Mouse (Mus musculus): Measurements from ENCODE around the gene Top3b.
"Not testable (repeated sequence)": the region's sequence is repeated elsewhere in the genome, so short reads cannot be mapped to it uniquely, and the experiment has no call there.

Top3b gene

DNA sequence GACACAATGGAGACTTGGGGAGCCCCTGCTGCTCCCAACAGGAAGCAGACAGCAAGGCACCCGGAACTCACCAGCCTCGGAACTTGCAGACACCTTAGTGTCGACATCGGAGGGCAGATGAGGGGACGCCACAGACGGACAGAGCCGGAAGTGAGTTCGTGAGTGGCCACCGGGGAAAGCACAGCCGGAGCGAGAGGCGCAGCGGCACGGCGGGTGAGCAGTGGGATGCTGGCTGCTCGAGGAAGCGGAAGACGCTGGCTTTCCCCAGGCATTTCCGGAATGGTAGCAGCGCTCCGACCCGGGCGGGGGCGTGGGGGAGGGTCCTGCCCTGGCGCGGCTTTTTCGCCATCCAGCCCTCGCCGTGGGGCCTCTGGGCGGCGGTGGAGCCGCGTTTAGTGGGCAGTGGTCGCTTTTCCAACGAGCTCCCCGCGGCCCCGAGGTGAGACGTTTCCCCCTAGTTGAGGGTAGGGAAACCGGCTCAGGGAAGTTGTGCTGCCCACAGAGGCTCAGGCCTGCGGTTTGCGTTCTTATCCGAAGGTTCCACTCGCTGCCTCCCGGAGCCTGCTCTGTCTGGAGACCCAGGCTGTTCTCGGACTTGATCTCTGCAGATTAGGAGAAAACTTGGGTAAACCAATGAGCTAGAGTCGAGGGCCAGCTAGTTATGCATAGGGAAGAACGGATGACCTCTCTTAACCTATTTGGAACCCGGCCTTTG is at the start of gene Top3b, which contains the start of gene Vpreb1:
Gene Top3b (plus strand): TSS at position 120 of the 715 bp plus-strand sequence.
Gene Vpreb1 (minus strand): TSS at position 227 of the 715 bp plus-strand sequence.
- DNase-seq (ENCODE audit: low spot score in 2 of 2), result peak; percentile 84 to 86

DNA sequence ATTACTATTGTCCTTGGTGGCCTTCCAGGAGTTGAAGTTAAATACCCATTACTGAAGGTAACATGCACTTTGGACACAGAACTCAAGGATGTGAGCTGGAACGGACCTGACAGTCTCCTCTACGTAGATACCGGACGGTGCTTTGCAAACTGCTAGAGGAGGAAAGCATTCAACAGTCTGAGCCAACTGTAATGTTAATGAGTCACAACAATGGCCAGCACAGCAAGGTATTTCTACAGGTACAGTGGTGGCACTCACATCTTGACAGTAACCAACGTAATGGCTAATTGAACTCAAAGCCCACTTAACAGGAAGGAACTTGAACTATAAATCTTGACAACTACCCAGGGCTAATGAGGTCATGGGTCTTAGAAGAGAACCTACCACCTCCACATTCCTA is 45.1 kb upstream of the Top3b start:
- no peak for DNase-seq (ENCODE audit: low spot score in 2 of 2)

DNA sequence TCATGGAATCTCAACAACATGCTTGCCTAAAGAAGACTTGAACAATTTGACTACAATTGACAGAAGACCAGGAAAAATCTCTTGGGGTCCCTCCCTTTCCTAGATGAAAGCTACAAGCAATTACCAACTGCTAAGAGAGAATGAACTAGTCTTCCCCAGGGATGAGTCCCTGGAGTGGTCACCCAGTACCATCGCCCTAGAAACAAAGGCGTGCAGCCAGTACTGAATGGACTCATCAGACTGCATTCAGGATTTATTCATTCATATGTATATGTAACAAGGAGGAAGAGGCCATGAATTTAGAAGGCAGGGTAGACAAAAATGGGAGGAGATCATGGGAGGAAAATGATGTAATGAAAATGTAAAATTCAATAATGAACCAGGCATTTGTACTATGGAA is 44.3 kb upstream of the Top3b start:
- DNase-seq (ENCODE audit: low spot score in 2 of 2), result no peak

DNA sequence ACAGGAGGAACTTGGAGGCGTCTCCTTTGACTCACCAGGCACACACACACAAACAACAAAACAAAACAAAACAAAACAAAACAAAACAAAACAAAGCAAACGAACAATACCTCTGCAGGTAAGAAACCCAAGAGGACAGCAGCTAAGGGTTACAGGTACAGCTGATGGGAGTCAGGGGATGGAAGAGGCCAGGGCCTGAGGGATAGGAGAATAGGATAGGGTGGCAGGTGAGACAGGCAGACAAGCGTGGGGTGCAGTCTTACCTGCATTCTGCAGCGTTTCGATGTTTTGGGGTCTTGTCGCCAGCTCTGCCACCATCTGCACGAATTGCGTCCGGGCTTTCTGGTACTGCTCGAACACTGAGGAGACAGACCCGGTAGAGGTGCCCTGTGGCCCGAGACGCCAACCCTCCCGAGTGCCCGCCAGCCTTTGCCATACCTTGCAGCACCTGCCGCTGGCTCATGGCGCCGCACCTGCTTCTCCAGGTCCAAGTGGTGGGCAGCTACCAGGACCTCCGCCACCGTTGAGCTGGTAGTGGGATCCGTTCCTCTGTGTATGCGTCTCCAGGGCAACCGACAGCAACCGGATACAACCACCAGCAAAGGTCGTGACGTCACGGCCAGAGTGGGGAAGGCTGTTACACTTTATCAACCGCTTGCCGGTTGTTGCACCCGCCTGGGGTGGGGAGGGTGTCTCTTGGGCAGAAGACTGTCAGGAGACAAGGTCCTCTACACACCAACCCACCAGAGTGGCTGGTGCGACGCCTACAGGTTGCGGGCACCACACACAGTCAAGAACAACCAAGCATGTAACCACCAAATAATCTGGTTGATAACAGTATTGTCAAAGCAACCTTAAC is 41.5 kb upstream of the Top3b start, which contains the start of gene Spag6l:
Gene Spag6l (minus strand): TSS at position 700 of the 859 bp plus-strand sequence.
- DNase-seq (ENCODE audit: low spot score in 2 of 2), result peak; percentile 66 to 67

DNA sequence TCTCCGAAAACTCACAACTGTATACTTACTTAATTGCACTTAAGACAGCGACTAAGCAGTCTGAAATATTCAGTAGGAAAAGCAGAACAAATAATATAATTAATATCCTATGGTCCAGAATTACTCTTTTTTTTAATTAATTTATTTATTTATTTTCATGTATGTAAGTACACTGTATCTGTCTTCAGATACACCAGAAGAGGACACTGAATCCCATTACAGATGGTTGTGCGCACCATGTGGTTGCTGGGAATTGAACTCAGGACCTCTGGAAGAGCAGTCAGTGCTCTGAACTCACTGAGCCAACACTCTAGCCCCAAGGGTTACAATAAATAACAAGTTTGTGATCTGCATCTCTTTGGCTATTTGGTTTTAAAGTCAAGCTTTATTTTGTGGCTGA is 40.9 kb upstream of the Top3b start:
- DNase-seq (ENCODE audit: low spot score in 2 of 2), result no peak

DNA sequence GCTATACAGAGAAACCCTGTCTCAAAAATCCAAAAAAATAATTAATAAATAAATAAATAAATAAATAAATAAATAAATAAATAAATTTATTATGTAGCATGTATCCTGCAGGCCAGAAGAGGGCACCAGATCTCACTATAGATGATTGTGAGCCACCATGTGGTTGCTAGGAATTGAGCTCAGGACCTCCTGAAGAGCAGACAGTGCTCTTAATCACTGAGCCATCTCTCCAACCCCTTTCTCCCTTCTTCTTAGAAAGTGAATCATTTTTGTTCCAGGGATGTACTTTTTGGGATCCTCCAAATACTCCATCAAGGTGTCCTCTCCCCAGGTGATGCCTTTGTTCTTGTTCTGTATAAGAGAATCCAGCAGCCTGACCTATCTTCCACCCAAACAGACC is 21.3 kb upstream of the Top3b start:
- no peak for DNase-seq (ENCODE audit: low spot score in 2 of 2)

DNA sequence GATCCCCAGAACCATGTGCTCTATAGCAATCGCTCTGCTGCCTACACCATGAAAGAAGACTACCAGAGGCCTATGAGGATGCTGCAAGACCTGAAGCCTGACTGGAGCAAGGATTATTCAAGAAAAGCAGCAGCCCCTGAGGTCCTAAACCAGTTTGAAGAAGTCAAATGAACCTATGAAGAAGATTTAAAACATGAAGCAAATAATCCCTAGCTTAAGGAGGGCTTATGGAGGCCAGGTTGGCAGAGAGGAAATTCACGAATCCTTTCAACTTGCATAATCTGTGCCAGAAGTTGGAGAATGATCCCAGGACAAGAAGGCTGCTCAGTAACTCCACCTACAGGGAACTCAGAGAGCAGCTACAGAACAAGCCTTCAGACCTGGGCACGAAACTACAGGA is 18.1 kb upstream of the Top3b start:
- no peak for DNase-seq (ENCODE audit: low spot score in 2 of 2)

DNA sequence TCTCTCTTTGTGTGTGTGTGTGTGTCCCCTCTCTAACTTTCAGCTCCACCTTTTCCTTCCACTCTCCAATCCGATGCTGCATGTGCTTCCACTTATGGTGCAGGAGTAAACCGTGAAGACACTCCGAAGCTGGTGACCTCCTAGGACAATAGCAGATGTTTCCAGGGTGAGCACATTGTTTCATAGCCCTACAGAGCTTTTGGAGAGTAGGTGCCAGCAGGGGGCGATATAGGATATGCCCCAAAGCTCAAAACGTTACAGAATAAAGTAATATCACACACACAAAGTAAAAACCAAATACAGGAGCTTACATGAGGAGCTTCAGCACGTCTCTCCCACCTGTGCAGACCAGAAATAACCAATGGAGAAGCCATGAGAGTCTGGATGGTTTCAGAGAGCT is 15.7 kb upstream of the Top3b start:
- peak; percentile 40 to 54 for DNase-seq (ENCODE audit: low spot score in 2 of 2)

DNA sequence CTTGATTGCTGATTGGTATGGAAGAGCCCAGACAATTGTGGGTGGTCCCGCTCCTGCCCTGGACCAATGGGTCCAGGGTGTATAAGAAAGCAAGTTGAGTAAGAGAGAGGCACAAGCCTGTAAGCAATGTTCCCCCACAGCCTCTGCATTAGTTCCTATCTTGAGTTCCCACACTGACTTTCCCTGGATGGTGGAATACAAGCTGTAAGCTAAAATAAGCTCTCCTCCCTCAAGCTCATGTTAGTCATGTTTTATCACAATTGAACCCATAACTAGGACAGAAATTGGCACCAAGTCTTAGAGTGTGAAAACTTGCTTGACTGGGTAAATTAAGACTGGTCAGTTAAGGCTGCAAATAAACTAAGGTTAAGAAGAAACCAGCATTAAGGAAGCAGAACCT is 15.0 kb upstream of the Top3b start:
- no peak for DNase-seq (ENCODE audit: low spot score in 2 of 2)

DNA sequence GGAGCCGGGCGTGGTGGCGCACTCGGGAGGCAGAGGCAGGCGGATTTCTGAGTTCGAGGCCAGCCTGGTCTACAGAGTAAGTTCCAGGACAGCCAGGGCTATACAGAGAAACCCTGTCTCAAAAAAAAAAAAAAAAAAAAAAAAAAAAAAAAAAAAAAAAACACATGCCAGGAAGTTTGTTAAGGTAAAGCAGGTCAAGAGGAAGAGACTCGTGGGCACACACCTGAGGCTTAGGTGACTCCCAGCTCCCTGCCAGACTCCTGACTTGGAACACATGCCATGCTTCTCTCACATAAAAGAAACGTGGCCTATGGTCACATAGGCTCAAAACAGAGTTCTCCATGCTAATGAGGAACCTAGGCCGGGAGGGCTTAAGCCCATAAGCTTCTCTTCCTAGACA is 14.5 kb upstream of the Top3b start:
- DNase-seq (ENCODE audit: low spot score in 2 of 2), result not testable (repeated sequence)

DNA sequence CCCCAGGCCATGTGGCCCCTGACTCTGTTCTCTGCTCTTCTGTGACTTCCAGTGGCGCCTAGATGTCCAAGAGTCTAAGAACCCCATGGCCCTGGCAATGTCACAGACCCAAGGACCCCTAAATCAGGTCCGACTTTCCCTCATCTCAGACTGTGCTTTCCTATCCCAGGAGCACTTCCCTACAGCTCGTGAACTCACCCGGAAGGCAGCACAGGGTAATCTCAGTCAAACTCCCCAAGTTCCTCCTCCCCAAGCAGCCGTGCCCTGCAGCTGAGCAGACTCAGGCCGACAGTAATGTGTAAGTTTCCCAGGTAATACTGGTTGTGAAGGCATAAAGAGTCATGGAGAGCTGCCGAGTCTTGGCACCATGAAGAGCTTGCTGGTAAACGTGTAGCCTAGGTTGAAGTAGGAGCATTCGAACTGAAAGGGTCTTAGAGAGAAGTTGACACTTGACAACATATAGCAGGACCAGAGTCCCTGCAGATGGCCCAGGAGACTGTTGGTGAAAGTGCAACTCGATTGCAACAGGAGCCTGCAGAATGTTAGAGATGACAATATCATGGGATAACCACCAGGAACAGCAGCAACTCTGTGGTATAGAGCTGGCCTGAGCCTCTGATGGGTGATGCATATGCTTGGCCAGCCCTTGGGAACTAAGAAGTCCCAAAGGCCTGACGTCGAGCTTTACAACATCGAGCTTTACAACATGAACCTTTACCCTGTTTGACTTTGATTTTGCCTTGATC is 13.6 kb upstream of the Top3b start:
- DNase-seq (ENCODE audit: low spot score in 2 of 2), result no peak

DNA sequence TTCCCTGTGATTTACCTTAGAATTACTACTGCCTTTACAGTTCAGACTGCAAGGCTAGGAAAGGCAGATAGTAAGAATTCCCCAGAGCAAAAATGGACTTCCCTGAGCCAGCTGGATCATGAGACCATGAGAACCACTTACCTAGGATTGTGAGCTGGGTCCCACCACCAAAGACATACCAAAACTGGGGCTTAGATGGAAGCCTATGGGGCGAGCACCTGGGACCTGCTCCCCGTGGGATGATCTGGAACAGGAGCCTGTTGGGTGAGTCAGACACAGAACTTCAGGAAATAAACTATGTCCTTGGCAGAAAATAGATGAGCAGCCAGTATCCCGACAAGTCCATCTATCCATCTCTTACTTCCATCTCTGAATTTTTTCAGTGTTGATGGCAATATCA is 8.2 kb upstream of the Top3b start:
- DNase-seq (ENCODE audit: low spot score in 2 of 2), result no peak

DNA sequence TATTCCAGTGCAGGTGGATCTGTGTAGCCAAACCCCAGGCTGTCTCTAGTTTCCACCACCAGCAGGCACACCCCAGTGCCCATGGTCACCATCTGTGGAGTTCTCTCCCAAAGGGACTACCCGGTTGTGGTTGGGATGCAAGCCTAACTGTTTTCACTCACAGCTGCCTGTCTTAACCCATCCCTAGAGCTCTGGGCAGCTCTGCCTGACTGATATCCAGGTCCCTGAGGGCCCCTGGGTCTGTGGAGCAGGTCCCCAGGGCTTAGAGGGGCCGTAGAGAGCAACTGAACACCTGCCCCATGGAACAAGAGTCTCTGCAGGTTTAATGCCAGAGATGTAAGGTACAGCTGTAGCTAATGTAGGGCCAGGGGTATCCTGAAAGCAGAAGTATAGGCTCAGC is 6.6 kb upstream of the Top3b start, which contains the start of gene Igll1:
Gene Igll1 (minus strand): TSS at position 8 of the 400 bp plus-strand sequence.
- DNase-seq (ENCODE audit: low spot score in 2 of 2), result peak in 1 of 2 experiments; percentile 4

DNA sequence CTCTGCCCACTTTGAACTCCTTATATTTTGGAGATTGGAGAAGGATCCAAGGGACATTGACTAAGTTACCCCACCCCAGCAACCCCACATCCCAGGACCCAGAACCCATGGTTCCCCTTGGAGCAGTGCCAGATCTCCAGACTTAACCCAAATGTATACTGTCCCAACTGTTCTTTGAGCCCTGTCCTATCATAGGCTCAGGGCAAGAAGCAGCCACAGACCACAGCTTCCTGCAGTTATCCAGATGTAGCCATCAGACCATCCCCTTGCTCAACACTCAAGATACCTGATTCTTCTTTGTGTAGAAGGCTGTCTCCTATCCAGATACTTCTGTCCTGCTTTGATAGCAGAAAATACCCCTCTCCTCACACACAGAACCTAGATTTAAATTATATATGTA is 5.3 kb upstream of the Top3b start:
- DNase-seq (ENCODE audit: low spot score in 2 of 2), result peak in 1 of 2 experiments; percentile 12

DNA sequence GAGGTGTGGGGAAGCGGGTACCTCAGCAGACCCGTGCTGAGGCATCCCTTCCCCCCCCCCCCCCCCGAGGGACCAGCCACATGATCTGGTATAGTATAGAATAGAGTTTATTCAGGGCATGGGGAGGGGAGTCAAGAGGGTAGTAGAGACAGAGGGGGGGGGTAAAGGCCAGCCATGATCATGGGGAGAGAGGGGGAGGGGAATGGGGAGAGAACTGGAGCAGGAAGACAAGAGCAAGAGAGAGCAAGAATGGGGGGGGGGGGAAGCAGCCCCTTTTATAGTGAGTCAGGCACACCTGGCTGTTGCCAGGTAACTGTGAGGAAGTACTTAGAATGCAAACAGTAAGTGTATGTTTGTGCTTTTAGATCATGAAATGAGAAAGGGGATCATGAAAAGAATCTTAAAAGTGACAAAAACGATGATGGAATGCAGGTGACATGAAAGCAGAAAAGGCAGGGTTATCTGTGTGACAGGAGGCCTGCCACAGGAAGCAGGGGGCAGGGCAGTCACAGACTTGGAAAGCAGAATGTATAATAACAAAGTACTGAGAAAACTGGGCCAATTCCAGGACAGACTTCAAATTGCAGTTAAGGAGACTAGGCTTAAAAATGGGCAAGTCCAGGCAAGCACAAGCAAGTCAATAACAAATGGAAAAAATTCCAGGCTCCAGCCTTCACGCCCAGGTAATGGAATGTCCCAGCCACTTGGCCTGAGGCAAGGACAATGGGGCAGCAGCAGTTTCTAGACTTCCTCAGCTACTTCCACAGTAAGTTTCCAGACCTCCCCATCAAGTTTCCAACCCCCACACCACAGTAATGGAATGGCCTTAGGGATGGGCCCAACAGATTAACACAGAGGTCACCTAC is 4.6 kb upstream of the Top3b start:
- no peak for DNase-seq (ENCODE audit: low spot score in 2 of 2)

DNA sequence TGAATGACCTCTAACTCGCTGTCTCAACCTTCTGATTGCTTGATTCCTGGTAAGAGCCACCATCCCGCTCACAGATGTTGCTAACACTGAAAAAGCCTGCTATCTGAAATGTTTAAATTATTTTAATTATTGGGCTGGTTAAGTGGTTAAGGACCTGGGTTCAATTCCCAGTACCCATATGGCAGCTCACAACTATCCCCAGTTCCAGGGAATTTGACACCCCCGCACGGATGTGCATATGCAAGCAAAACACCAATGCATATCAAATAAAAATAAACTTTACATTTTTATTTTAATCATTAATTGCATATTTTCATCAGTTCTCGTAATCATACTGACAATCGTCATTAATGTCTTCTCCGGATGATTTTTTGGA is 307 bp upstream of the Top3b start:
- no peak for DNase-seq (ENCODE audit: low spot score in 2 of 2)

DNA sequence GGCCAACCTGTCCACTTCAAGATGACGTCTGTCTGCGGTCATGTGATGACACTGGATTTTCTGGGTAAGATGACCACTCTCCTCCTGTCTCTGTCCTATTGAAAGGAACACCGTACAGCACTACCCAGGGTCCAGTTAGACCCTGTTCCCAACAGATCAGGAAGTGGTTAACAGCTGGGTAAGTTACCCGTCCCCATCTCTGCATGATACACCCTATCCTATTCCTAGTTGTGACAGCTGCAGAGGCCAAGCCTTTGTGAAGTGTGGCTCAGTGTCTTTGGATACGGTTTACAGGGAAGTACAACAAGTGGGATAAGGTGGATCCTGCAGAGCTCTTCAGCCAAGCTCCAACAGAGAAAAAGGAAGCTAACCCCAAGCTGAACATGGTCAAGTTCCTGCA is 8.5 kb downstream of the Top3b start:
- no peak for DNase-seq (ENCODE audit: low spot score in 2 of 2)

DNA sequence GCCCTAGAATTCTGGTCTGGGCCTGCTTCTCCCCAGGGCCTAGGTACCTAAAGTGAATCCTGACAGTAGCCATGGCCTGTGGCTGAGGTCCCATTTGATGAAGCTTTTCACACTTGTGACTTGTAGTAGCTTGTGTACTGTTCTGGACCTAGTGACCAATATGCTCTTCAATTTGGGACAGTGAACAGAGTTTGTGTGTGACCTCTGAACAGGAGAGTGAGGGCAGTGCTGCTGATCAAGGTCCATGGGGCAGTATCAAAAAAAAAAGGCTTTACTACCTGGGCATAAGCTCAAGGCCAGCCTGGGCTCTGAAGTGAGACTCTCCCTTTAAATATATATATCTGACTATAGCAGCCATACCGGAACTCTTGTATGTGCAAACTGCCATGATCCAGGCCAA is 17.8 kb downstream of the Top3b start:
- DNase-seq (ENCODE audit: low spot score in 2 of 2), result no peak

DNA sequence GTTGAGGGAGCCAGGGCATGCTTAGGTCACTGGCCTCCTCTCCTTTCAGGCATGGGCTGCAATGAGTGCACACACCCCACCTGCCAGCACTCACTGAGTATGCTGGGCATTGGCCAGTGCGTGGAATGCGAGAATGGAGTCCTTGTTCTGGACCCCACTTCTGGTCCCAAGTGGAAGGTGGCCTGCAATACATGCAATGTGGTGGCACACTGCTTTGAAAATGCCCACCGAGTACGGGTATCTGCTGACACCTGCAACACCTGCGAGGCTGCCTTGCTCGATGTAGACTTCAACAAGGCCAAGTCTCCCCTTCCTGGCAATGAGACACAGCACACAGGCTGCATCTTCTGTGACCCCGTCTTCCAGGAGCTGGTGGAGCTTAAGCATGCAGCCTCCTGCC is 21.8 kb downstream of the Top3b start:
- DNase-seq (ENCODE audit: low spot score in 2 of 2), result no peak

DNA sequence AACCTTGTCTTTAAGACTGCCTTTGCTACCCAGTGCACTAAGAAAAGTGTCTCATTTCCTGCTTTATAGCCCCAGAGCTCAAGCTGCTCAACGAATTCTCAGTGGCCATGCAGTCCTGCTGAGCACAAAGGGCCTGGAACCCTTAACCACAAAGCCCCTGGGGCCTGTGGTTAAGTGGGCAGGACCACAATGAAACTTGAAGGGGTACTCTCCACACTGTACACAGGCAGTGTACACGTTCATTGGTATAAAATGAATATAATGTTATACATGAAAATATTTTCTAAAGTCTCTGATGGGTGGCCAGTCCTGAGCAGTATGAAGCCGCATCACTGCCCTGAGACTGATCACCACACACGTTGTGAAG is 25.5 kb downstream of the Top3b start:
- peak; percentile 64 to 66 for DNase-seq (ENCODE audit: low spot score in 2 of 2)

DNA sequence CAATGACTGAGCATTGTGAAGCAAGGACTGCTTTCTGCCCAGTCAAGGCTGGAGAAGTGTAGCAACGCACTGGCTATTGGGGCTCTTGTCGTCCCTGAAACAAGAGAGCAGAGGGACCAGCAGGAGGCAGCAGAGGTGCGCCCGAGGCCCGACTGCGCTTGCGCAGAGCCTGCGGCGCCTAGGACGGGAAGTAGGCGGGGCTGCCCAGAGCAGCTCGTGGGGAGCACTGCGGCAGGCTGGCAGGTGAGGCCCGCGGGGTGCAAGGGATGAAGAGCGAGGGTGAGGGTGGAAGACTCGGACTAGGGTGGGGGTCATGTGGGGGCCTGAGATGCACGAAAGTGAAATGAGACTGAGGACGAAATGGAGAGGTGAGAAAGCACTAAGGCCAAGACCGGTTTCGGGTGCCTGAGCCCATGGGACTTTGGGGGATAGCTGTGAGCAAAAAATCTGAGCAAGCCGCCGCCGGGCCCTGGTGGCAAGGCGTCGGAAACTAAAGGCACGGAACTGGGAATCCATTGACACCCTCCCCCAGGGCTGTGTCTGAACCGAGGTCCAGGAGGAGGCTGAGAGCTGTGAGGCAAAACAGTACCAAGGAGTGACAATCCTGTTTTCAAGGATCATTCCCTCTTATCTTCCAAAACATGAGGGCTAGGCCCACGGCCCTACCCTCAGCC is 26.0 kb downstream of the Top3b start, which contains the start of gene Ppm1f:
Gene Ppm1f (plus strand): TSS at position 88 of the 674 bp plus-strand sequence.
- peak; percentile 93 to 94 for DNase-seq (ENCODE audit: low spot score in 2 of 2)
